9 mouse cellular contexts compared by ENCODE assay signal in the genomic region with DNA sequence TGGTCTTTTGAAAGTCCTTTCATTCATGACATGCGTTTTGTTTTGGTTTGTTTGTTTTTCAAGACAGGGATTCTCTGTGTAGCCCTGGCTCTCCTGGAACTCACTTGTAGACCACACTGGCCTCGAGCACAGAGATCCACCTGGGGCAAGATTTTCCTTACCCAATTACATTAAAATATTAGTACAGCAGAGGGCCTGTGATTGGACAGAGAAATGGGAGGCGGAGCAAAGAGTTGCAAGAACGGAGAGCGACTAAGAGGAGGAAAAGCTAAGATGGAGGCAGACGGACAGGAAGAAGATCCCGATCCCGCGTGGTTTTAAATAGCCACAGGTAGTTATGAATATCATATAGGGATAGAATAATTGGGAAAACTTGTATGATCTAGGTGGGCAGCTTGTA. TPM values are rescaled to one million over a fixed set of nuclear protein-coding genes. Genes with fewer than 3 reads are reported as not detected.
A peak's percentile ranks its signal among the peaks of the same experiment; 100 is the strongest.
DNase-seq lines count a peak whose midpoint lies in the region; ATAC-seq and TF ChIP-seq lines count a peak whose summit lies in the region.
"Had no signal": no experiment of that assay in that cellular context is flagged by ENCODE, and none has a peak within 500 bp of the region (broad histone marks: within the 10 kb centered on the region; RNA-seq: fewer than 3 reads in every experiment).

No protein-coding gene starts in this region.

- H3K4me3 ChIP-seq in gastrocnemius, adult 2 months = peak overlapping the region; percentile 38
- no peak overlapping the region for H3K4me3 ChIP-seq in midbrain, embryonic 10.5 days

- no peak overlapping the region for H3K27ac ChIP-seq in gastrocnemius, adult 2 months
- no peak overlapping the region for H3K27ac ChIP-seq in midbrain, embryonic 10.5 days (replicated peaks)
- H3K27ac ChIP-seq: limb, embryonic 12.5 days had no signal

- H3K27me3 ChIP-seq in midbrain, embryonic 10.5 days (ENCODE audit: low read depth, poor library complexity, severe bottlenecking) = peaks cover 5% of the 10 kb centered on the region
- H3K27me3 ChIP-seq: limb, embryonic 12.5 days had no signal

- H3K9me3 ChIP-seq in midbrain, embryonic 10.5 days (replicated peaks) = no peaks in the 10 kb centered on the region
- H3K9me3 ChIP-seq: limb, embryonic 12.5 days had no signal

- no peaks in the 10 kb centered on the region for H3K36me3 ChIP-seq in midbrain, embryonic 10.5 days
- H3K36me3 ChIP-seq: limb, embryonic 12.5 days had no signal

- DNase-seq in gastrocnemius, adult 2 months = no peak
- DNase-seq in gastrocnemius, postnatal 14 days = no peak
- DNase-seq in c-Kit-positive CD71-positive TER-119-positive erythroid progenitor cells, embryonic 14.5 days (ENCODE audit: low spot score) = peak; percentile 42
- DNase-seq in lung, postnatal 10 days = peak; percentile 44
- no peak for DNase-seq in midbrain, embryonic 10.5 days (ENCODE audit: low spot score)
- no peak for DNase-seq in gastrocnemius, postnatal 25 days
- no peak for DNase-seq in cerebellum, adult 18-20 months

- WGBS in midbrain, embryonic 10.5 days = 57% methylated on average over 9 of the region's 9 CpGs

- no peak for TF ChIP-seq CTCF in gastrocnemius, adult 2 months (IDR thresholded peaks at IDR 0.05)

- intact Hi-C loops in gastrocnemius, adult 2 months (cut with DNase I) = no loop called here
- intact Hi-C loops in gastrocnemius, postnatal 14 days (cut with DNase I; ENCODE audit: low total_unique reads) = no loop called here

- no peaks in the 10 kb centered on the region for H3K4me1 ChIP-seq in midbrain, embryonic 10.5 days
- H3K4me1 ChIP-seq: limb, embryonic 12.5 days had no signal

- ATAC-seq in hematopoietic stem cell, adult 5-6 weeks (replicated peaks in 1 of 2; ENCODE audit: insufficient read depth in 1 of 2, low FRiP score in 2 of 2, low TSS enrichment in 1 of 2, low read depth in 1 of 2, poor library complexity in 2 of 2, severe bottlenecking in 2 of 2) = peak; percentile 60 to 62; a peak in 1 of 4 replicates

RNA-seq across cellular contexts. Expression of a gene that starts 5.2 kb away (rescaled TPM):
- total RNA-seq in gastrocnemius, adult 2 months (2021) = 10 to 100 TPM in 1 of 2 experiments, 1 to 10 TPM in 1; 8.3 to 11.0 TPM
- 1 to 10 TPM; 7.9 to 8.5 TPM for total RNA-seq in gastrocnemius, postnatal 14 days (2021)
- total RNA-seq in hematopoietic stem cell, adult 5-6 weeks (2017) = 92.7 and 98.5 TPM in 2 replicates
- polyA plus RNA-seq in midbrain, embryonic 10.5 days (2016; fragmentation: Nextera tagmentation; extraction: Ambion mirVana) = 19.3 and 21.8 TPM in 2 replicates
- 1 to 10 TPM; 6.0 to 8.5 TPM for total RNA-seq in gastrocnemius, postnatal 25 days (2021)

Comparison
In these comparisons a context has a peak if more than half of its experiments do, and no peak if none do; other contexts are left out.
1. DNase-seq: peak in c-Kit-positive CD71-positive TER-119-positive erythroid progenitor cells, embryonic 14.5 days (single experiment) and lung, postnatal 10 days (single experiment); none in gastrocnemius, adult 2 months (single experiment), gastrocnemius, postnatal 14 days (single experiment), midbrain, embryonic 10.5 days (single experiment), gastrocnemius, postnatal 25 days (single experiment) and cerebellum, adult 18-20 months (0 of 2).